In the genomic region with DNA sequence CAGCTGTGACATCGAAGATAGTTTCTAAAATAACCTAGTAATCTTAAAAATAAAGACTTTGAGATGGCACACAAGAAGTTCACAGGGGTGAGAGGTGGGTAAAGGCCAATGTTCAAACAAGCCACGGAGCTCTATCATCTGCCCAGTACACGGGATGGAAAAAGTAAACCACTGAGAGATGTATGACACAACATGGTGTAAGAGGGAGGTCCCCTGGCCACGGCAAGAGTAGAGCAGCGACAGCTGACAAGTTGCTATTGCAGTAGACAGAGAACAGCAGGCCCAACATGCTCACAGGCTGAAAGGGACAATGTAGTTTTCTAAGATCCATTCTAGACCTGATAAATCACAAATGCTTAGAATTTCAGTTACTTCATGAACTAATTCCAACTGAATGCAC, we compare ENCODE assay signal across 1 mouse cellular context.
A peak's percentile ranks its signal among the peaks of the same experiment; 100 is the strongest.
TF ChIP-seq lines count a peak whose summit lies in the region.

No protein-coding gene starts in this region.

TF ChIP-seq in CH12.LX, 34 proteins besides CTCF, POLR2A, EP300 and RAD21 (continued from another document):
- TF ChIP-seq CHD2 (IDR thresholded peaks at IDR 0.05; ENCODE audit: low read length), result no peak
- peak; percentile 90 for TF ChIP-seq ETS1 (conservative IDR thresholded peaks at IDR 0.05; ENCODE audit: low read depth, low read length)
- TF ChIP-seq BHLHE40 (IDR thresholded peaks at IDR 0.05; ENCODE audit: low read depth, low read length), result peak; percentile 59
- TF ChIP-seq MYC (IDR thresholded peaks at IDR 0.05; ENCODE audit: low read depth, low read length), result 0 out of 2 replicates have a peak, but pooled peaks have one; percentile 45
- TF ChIP-seq JUND (conservative IDR thresholded peaks at IDR 0.05; ENCODE audit: low read depth, low read length), result no peak
- no peak for TF ChIP-seq ZNF384 (IDR thresholded peaks at IDR 0.05; ENCODE audit: low read depth, low read length)
- TF ChIP-seq TBP (conservative IDR thresholded peaks at IDR 0.05; ENCODE audit: low read depth, low read length), result no peak
- TF ChIP-seq SMC3 (IDR thresholded peaks at IDR 0.05; ENCODE audit: low read depth, low read length), result no peak
- peak; percentile 43; the same call in 1 of the 2 replicates for TF ChIP-seq MEF2A (IDR thresholded peaks at IDR 0.05; ENCODE audit: borderline replicate concordance, low read depth, low read length)
- no peak for TF ChIP-seq RCOR1 (conservative IDR thresholded peaks at IDR 0.05; ENCODE audit: low read depth, low read length)
